Mouse (Mus musculus): ENCODE data around the gene Nr2f1. TPM values are rescaled to one million over a fixed set of nuclear protein-coding genes. Genes with fewer than 3 reads are reported as not detected.

Gene Nr2f1
- total and polyA plus RNA-seq, 3 experiments, result not detected

GRCm38 (mm10) chr13:78203348-78204061, 3.9 kb upstream of the Nr2f1 start:
- no peak for DNase-seq (ENCODE audit: extremely low read depth)
- no peaks in the 10 kb centered on the region for H3K36me3 ChIP-seq (replicated peaks in 1 of 2; ENCODE audit: control insufficient read depth in 1 of 2, insufficient read depth in 1 of 2, low read length in 1 of 2)
- in situ Hi-C loops (cut with MboI; ENCODE audit: low pct_ligation_motif_present, low pct_unique_long_range_greater_than_20kb, low sequenced_read_pairs), result no loop called here
- no peak overlapping the region for H3K27ac ChIP-seq (ENCODE audit: insufficient read depth, low read depth)
- TF ChIP-seq JUN (IDR thresholded peaks at IDR 0.05; ENCODE audit: insufficient read depth, low read depth, low read length) (no peak), KAT2A (IDR thresholded peaks at IDR 0.05; ENCODE audit: insufficient replicate concordance, low read length) (no peak), RCOR1 (conservative IDR thresholded peaks at IDR 0.05; ENCODE audit: low read depth, low read length) (no peak)
- no peaks in the 10 kb centered on the region for H3K79me2 ChIP-seq (replicated peaks; ENCODE audit: control insufficient read depth, extremely low read depth, insufficient read depth, poor library complexity, severe bottlenecking)
- peaks cover 0 to 4% of the 10 kb centered on the region in 2 experiments; a peak in 1 of 4 replicates for H3K4me1 ChIP-seq (ENCODE audit: control insufficient read depth in 1 of 2, insufficient read depth in 2 of 2)
- no peak overlapping the region for H3K4me2 ChIP-seq (ENCODE audit: insufficient read depth, low read depth, poor library complexity, severe bottlenecking)
- H3K4me3 ChIP-seq (replicated peaks in 1 of 3; ENCODE audit: low read depth in 2 of 3, low read length in 2 of 3, poor library complexity in 1 of 3), result no peak overlapping the region
- peaks cover 6% of the 10 kb centered on the region for H3K9me3 ChIP-seq (replicated peaks; ENCODE audit: low read length)
- dilution Hi-C loops (cut with MboI; ENCODE audit: extremely low pct_ligation_motif_present, extremely low pct_unique_long_range_greater_than_20kb, low sequenced_read_pairs), result no loop called here
- H3K27me3 ChIP-seq (replicated peaks), result no peaks in the 10 kb centered on the region
- no peak overlapping the region for H3K9ac ChIP-seq (ENCODE audit: insufficient read depth, low read depth)

- Histone ChIP-seq H3K27me3 (replicated peaks) (no peaks in the 10 kb centered on the region), H3K9ac (ENCODE audit: insufficient read depth, low read depth) (no peak overlapping the region), H3K9me3 (replicated peaks; ENCODE audit: low read length) (peaks cover 9% of the 10 kb centered on the region), H3K27ac (ENCODE audit: insufficient read depth, low read depth) (no peak overlapping the region), H3K4me1 (ENCODE audit: control insufficient read depth in 1 of 2, insufficient read depth in 2 of 2) (peaks cover 0 to 4% of the 10 kb centered on the region in 2 experiments; a peak in 1 of 4 replicates), H3K36me3 (replicated peaks in 1 of 2; ENCODE audit: control insufficient read depth in 1 of 2, insufficient read depth in 1 of 2, low read length in 1 of 2) (no peaks in the 10 kb centered on the region), H3K4me2 (ENCODE audit: insufficient read depth, low read depth, poor library complexity, severe bottlenecking) (no peak overlapping the region), H3K79me2 (replicated peaks; ENCODE audit: control insufficient read depth, extremely low read depth, insufficient read depth, poor library complexity, severe bottlenecking) (no peaks in the 10 kb centered on the region), H3K4me3 (replicated peaks in 1 of 3; ENCODE audit: low read depth in 2 of 3, low read length in 2 of 3, poor library complexity in 1 of 3) (no peak overlapping the region)
- DNase-seq (ENCODE audit: extremely low read depth), result no peak
- in situ Hi-C loops (cut with MboI; ENCODE audit: low pct_ligation_motif_present, low pct_unique_long_range_greater_than_20kb, low sequenced_read_pairs), result no loop called here
- TF ChIP-seq RAD21 (IDR thresholded peaks at IDR 0.05; ENCODE audit: low read depth, low read length), result no peak
- TF ChIP-seq MEF2A (IDR thresholded peaks at IDR 0.05; ENCODE audit: borderline replicate concordance, low read depth, low read length), result no peak
- no peak for TF ChIP-seq ELF1 (IDR thresholded peaks at IDR 0.05; ENCODE audit: low read depth, low read length)
- no peak for TF ChIP-seq POLR2A (IDR thresholded peaks at IDR 0.05; ENCODE audit: low read depth, low read length)
- TF ChIP-seq NRF1 (IDR thresholded peaks at IDR 0.05; ENCODE audit: low read depth, low read length), result no peak
- TF ChIP-seq ZMIZ1 (IDR thresholded peaks at IDR 0.05; ENCODE audit: low read depth, low read length), result no peak
- no peak for TF ChIP-seq USF1 (IDR thresholded peaks at IDR 0.05; ENCODE audit: low read depth, low read length)
- TF ChIP-seq MYC (IDR thresholded peaks at IDR 0.05; ENCODE audit: low read depth, low read length), result no peak
- TF ChIP-seq E2F4 (IDR thresholded peaks at IDR 0.05; ENCODE audit: insufficient replicate concordance, low read depth, low read length), result no peak
- dilution Hi-C loops (cut with MboI; ENCODE audit: extremely low pct_ligation_motif_present, extremely low pct_unique_long_range_greater_than_20kb, low sequenced_read_pairs), result no loop called here
These were observed 3.2 kb upstream of the Nr2f1 start for GRCm38 (mm10) chr13:78202574-78203347.

Data from CH12.LX (cell line).